In the genomic region with DNA sequence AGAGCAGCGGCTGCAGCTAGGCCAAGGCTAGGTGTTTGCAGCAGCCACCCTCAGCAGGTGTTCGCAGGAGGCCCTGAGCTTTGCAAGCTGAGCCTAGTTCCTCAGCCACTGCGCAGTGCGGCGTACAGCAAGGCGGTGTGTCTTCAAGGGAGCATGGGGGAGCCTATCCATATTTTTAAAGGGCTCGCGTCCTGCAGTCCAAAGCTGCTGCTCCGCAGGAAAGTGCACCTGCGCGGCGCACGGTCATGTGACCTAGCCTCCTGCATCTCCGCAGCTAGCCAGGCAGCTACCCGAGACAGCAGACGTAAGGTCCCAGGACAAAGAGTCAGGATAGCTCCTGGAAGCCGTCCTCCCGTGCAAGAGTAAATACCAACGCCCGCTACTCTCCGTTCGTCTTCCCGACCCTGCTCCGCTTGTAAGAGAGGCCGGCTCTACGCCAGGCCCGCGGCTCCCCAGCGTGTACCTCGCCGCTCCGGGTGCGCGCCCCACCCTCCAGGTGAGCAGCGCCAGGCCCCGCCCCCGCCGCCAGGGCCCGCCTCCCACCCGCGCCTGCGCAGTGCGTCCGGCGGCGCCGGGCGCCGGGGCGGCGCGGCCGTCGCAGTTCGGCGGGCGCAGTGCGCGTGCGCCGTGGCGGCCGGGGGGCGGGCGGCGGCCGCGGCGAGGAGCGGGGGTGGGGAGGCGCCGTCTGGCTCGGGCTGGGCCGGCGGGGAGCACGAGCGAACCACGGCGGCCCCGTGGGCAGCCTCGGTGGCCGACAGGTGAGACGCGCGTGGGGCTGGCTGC, we compare ENCODE assay signal across 8 mouse cellular contexts. TPM values are rescaled to one million over a fixed set of nuclear protein-coding genes. Genes with fewer than 3 reads are reported as not detected.
DNase-seq lines count a peak whose midpoint lies in the region; ATAC-seq lines count a peak whose summit lies in the region.

Gene Spin1, plus strand, starts transcription at position 648 of the 783 bp plus-strand sequence.

- peak; percentile 89 to 91 for DNase-seq in adrenal gland, adult 18-20 months (ENCODE audit: low spot score in 2 of 2)
- DNase-seq in embryo, embryonic 11 days, result peak; percentile 90
- DNase-seq in gastrocnemius, postnatal 4 days (ENCODE audit: low spot score in 2 of 2), result peak; percentile 77 to 81
- peak; percentile 86 to 88 for DNase-seq in left cerebral cortex, postnatal 25 days (ENCODE audit: low spot score in 2 of 2)
- peak; percentile 70 for DNase-seq in mesoderm, embryonic 11.5 days (ENCODE audit: low read depth, low spot score)
- DNase-seq in right cerebral cortex, postnatal 25 days, result peak; percentile 88
- peak; percentile 81 to 86 for DNase-seq in urinary bladder, postnatal 36 days (ENCODE audit: low spot score in 2 of 2)

- peak within 1 kb of the TSS; percentile 95 for H3K27ac ChIP-seq in intestine, embryonic 16.5 days (ENCODE audit: low read length)

- peak within 1 kb of the TSS; percentile 85 for H3K4me2 ChIP-seq in intestine, embryonic 16.5 days (ENCODE audit: low read depth, low read length)

- intact Hi-C loops in left cerebral cortex, postnatal 25 days (cut with DNase I), result loop anchor here (2.0 kb wide), 2 partner anchors 148 to 316 kb away; no protein-coding TSS in a partner anchor

- peak; percentile 89 for ATAC-seq in intestine, embryonic 16.5 days

- no peaks in the 10 kb centered on the region for H3K36me3 ChIP-seq in intestine, embryonic 16.5 days (ENCODE audit: control insufficient read depth, insufficient read depth, low read length)

- H3K27me3 ChIP-seq in intestine, embryonic 16.5 days (replicated peaks; ENCODE audit: control insufficient read depth, insufficient read depth, low read length), result no peaks in the 10 kb centered on the region

- peaks cover 12% of the 10 kb centered on the region for H3K4me1 ChIP-seq in intestine, embryonic 16.5 days (ENCODE audit: control insufficient read depth, insufficient read depth, low read length)

- peak within 1 kb of the TSS; percentile 97 for H3K9ac ChIP-seq in intestine, embryonic 16.5 days (ENCODE audit: low read depth, low read length)

- H3K4me3 ChIP-seq in intestine, embryonic 16.5 days (ENCODE audit: low read length), result peak within 1 kb of the TSS; percentile 84

- 0 out of 2 replicates have a peak, but pooled peaks cover 6% of the 10 kb centered on the region for H3K9me3 ChIP-seq in intestine, embryonic 16.5 days (ENCODE audit: control insufficient read depth, low read length)

- under 1% methylated on average over 57 of the region's 85 CpGs for WGBS in intestine, embryonic 16.5 days

RNA-seq across cellular contexts. Expression of gene Spin1, which starts in this region (rescaled TPM):
- 10 to 100 TPM; 69.1 to 70.2 TPM for total RNA-seq in adrenal gland, adult 18-20 months (2021)
- total RNA-seq in gastrocnemius, postnatal 4 days (2021), result 10 to 100 TPM; 52.2 to 53.9 TPM
- polyA plus RNA-seq in intestine, embryonic 16.5 days (2015; fragmentation: Nextera tagmentation; extraction: Ambion mirVana), result 52.3 and 54.4 TPM in 2 replicates
- 100 to 1,000 TPM; 167 to 177 TPM for total RNA-seq in left cerebral cortex, postnatal 25 days (2021)

Comparison
In these comparisons a context has a peak if more than half of its experiments do, and no peak if none do; other contexts are left out.
1. Peak in every context shown above with its lines: DNase-seq, ATAC-seq, H3K4me3 ChIP-seq and H3K27ac ChIP-seq.